Mouse (Mus musculus) lung, embryonic 14.5 days (tissue): ENCODE data around the gene Trim2. TPM values are rescaled to one million over a fixed set of nuclear protein-coding genes. Genes with fewer than 3 reads are reported as not detected.

ENCODE experiments used
- ATAC-seq: fragments of 200-750 bp; cut with Nextera tagmentation; 2 replicates; pipeline ENCODE4 v1.8.0; 2017; ENCODE audit warnings: mild to moderate bottlenecking, moderate TSS enrichment, moderate library complexity; ENCODE audit not compliant: insufficient read depth
- DNase-seq: peaks from one replicate; pipeline ENCODE4 v3.0.0-alpha.2; 2015
- H3K27ac ChIP-seq: fragments of 300-500 bp; sonication (generic); 2 replicates; pipeline ENCODE4 v1.5.1; 2014; ENCODE audit warnings: low read depth, mild to moderate bottlenecking, moderate library complexity
- H3K27me3 ChIP-seq: fragments of 300-500 bp; sonication (generic); 2 replicates; pipeline ENCODE4 v1.6.1; 2014; ENCODE audit warnings: low read length, control low read depth; ENCODE audit not compliant: insufficient read depth
- H3K36me3 ChIP-seq: fragments of 300-500 bp; sonication (generic); 2 replicates; pipeline ENCODE4 v1.6.1; 2014; ENCODE audit warnings: control low read depth; ENCODE audit not compliant: insufficient read depth
- H3K4me1 ChIP-seq: fragments of 300-500 bp; sonication (generic); 2 replicates; pipeline ENCODE4 v1.6.1; 2014; ENCODE audit warnings: antibody characterized with exemption, control low read depth; ENCODE audit not compliant: insufficient read depth
- H3K4me2 ChIP-seq: fragments of 300-500 bp; sonication (generic); 2 replicates; pipeline ENCODE4 v1.6.1; 2014; ENCODE audit warnings: mild to moderate bottlenecking
- H3K4me3 ChIP-seq: fragments of 300-500 bp; sonication (generic); 2 replicates; pipeline ENCODE4 v1.5.1; 2014; ENCODE audit warnings: low read depth, low read length
- H3K9ac ChIP-seq: fragments of 300-500 bp; sonication (generic); 2 replicates; pipeline ENCODE4 v1.6.1; 2014
- H3K9me3 ChIP-seq: fragments of 300-500 bp; sonication (generic); 2 replicates; pipeline ENCODE4 v1.6.1; 2016; ENCODE audit warnings: low read depth, low read length, control low read depth
- CTCF ChIP-seq: IDR thresholded peaks from 2 replicates; pipeline ENCODE4 v1.5.1; 2016; ENCODE audit warnings: antibody characterized with exemption, low read depth
- WGBS: fragments of 180-500 bp; shearing (Covaris S2); extraction: QIAGEN DNeasy Blood & Tissue Kit; methylation state at CpG from one replicate; pipeline ENCODE4 v1.1.7; 2014; 5-methylcytosine and 5-hydroxymethylcytosine counted together
- polyA plus RNA-seq: library from polyadenylated mRNA; unstranded; fragments of >200 nt; fragmentation: Nextera tagmentation; extraction: Ambion mirVana; gene quantifications from 2 replicates; pipeline ENCODE4 v1.2.1, GENCODE M21; 2014

Trim2 gene
- polyA plus RNA-seq, 1 experiment from 2014 or later = 27.0 TPM

DNA sequence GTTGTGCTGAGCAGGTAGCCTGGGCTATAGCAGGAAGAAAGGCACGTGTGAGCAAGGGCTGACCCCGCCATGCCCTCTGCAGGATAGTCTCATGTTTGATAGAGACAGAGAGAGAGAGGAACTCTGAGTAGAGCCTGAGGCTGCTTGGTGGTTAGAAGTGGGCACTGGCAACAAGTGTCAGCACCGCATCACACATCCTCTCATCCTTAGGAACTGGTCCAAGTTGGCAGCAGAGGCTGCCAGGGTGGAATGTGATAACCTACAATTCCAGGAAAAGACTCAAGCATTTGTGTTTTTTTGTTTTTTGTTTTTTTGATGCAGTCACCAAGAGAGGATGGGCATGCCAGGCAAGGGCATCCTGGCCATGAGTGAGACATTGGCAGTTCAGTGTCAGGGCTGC is 8.5 kb downstream of the Trim2 start:
- DNase-seq (no peak), ATAC-seq (no peak)
- H3K9me3 ChIP-seq = no peaks in the 10 kb centered on the region
- no peak overlapping the region for H3K9ac ChIP-seq
- H3K27ac ChIP-seq = no peak overlapping the region
- 0 out of 2 replicates have a peak, but pooled peaks cover under 1% of the 10 kb centered on the region for H3K27me3 ChIP-seq
- no peaks in the 10 kb centered on the region for H3K36me3 ChIP-seq
- no peak overlapping the region for H3K4me2 ChIP-seq
- no peak overlapping the region for H3K4me3 ChIP-seq
- H3K4me1 ChIP-seq = no peaks in the 10 kb centered on the region
- TF ChIP-seq CTCF = no peak
- WGBS = 53% methylated on average over 3 of the region's 3 CpGs

DNA sequence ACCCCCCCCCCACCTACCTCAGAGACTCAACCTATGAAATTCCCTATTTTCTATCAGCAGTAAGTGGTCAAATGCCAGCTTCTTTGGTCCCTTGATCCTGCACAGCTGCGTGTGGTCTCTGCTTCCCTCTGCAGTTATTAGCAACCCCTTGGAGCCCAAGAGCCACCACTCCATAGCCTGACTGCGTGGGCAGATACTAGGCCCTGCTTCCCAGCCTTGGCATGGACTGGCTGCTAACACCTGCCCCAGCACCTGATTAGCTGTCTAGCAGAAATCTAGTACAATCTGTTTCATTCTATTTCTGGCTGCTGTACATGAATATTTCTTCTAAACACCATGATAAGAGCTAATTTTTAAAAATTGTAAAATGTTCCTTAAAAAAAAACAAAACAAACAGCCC is 10.0 kb downstream of the Trim2 start:
- Histone ChIP-seq H3K36me3 (no peaks in the 10 kb centered on the region), H3K9ac (no peak overlapping the region), H3K27me3 (no peaks in the 10 kb centered on the region), H3K4me3 (no peak overlapping the region), H3K4me2 (no peak overlapping the region), H3K9me3 (no peaks in the 10 kb centered on the region), H3K27ac (no peak overlapping the region), H3K4me1 (no peaks in the 10 kb centered on the region)
- no peak for TF ChIP-seq CTCF
- 61% methylated on average over 2 of the region's 2 CpGs for WGBS
- ATAC-seq (no peak), DNase-seq (no peak)

DNA sequence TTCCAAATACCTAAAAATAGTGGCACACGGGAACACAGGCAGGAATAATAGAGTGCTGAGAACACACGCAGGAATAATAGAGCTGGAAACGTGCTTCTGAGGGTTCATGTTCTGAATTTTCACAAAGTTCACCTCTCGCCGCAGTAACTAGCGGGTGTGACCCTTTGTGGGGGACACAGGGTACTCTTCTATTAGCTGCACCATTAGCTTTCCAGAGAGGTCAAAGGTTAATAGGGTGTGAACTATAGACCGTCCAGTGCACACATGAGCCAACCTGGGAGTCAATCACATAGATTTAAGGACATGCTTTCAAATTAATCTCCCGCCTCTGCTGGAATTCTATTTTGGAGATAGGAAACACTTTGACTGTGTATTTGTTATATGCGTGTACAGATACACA is 11.9 kb downstream of the Trim2 start:
- H3K9ac ChIP-seq = no peak overlapping the region
- H3K36me3 ChIP-seq = no peaks in the 10 kb centered on the region
- no peaks in the 10 kb centered on the region for H3K9me3 ChIP-seq
- no peak overlapping the region for H3K4me3 ChIP-seq
- H3K27me3 ChIP-seq = no peaks in the 10 kb centered on the region
- 81% methylated on average over 9 of the region's 9 CpGs for WGBS
- ATAC-seq (no peak), DNase-seq (no peak)
- no peak for TF ChIP-seq CTCF
- H3K4me1 ChIP-seq = no peaks in the 10 kb centered on the region
- H3K4me2 ChIP-seq = no peak overlapping the region
- H3K27ac ChIP-seq = no peak overlapping the region

DNA sequence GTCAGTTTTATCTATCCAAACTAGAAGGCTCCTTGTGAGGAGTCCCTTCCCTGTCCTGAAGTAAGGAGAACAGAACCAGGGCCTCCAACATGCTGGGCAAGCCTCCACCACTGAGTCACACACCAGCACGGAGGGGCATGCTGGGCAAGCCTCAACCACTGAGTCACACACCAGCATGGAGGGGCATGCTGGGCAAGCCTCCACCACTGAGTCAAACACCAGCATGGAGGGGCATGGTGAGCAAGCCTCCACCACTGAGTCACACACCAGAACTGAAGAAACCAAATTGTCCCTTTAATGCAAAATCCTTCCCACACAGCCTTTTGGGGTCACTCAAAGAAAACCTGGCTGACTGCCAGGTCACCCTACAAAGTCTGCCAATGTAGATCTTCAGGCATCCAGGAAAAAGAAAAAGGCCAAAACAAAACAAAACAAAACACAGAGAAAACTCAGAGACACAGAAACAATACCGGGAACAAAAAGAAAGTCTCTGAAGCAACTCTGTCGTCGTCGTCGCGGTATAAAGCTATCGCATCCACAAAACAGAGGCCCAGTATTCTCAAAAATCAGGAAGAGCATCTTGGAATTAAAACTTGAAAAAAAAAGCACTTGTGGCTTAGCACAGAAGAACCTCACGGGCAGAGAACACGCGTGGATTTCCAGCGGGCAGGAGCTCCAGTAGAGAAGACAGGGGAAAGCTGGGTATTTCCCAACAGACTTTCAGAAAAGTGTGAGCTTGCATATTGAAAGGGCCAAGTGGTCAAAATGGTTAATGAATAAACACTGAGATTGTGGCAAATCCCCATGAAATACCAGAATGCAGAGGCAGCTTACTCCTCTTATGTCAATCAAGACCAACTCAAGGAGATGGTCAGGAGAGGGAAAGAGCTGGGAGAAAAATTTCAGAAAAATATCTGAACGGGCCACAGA is 12.7 kb downstream of the Trim2 start:
- WGBS = 76% methylated on average over 13 of the region's 13 CpGs
- no peak for TF ChIP-seq CTCF
- Histone ChIP-seq H3K9ac (no peak overlapping the region), H3K4me2 (no peak overlapping the region), H3K27ac (no peak overlapping the region), H3K4me1 (no peaks in the 10 kb centered on the region), H3K4me3 (no peak overlapping the region), H3K9me3 (no peaks in the 10 kb centered on the region), H3K36me3 (no peaks in the 10 kb centered on the region), H3K27me3 (no peaks in the 10 kb centered on the region)
- ATAC-seq (no peak), DNase-seq (peak; percentile 45)

DNA sequence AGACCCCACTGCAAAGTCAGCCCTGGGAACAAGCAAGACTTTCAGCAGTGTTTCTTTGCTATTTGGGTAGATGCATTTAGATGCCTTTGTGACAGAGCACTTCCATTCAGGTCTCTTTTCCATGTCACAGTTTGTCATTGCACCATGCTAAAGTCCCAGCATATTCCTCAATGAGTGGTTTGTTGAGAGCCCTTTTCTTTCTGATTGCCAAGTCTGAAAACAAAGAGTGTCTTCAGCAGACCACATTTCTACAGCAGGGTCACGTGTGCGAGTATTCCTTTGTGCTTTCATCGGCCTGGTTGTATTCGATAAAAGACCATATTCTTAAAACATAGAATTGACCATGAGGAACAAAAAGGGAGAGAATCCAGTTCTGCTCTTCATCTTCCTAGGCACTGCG is 14.4 kb downstream of the Trim2 start:
- no peak overlapping the region for H3K9ac ChIP-seq
- ATAC-seq = no peak
- no peaks in the 10 kb centered on the region for H3K36me3 ChIP-seq
- H3K27ac ChIP-seq = no peak overlapping the region
- no peak overlapping the region for H3K4me3 ChIP-seq
- H3K27me3 ChIP-seq = no peaks in the 10 kb centered on the region
- DNase-seq = no peak
- H3K4me1 ChIP-seq = no peaks in the 10 kb centered on the region
- H3K4me2 ChIP-seq = no peak overlapping the region
- WGBS = 83% methylated on average over 5 of the region's 5 CpGs
- TF ChIP-seq CTCF = no peak
- H3K9me3 ChIP-seq = no peaks in the 10 kb centered on the region

DNA sequence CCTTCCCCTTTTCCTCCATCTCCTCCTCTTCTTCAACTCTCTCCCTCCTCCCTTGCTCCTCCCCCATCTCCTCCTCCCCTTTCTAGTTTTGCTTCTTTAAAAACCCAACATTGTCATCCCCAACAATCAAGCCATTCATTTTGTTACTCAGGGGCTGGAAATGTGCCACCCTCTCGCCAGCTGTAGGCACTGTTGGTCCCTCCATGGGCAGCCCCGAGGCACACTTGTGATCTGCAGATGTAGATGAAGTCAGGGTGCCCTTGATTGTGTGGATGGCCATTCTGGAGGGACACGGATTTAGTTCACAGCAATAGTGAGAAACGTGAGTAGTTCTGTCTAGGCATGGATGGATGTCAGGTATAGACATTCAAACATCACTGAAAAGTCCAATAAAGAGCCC is 17.7 kb downstream of the Trim2 start:
- WGBS = 78% methylated on average over 4 of the region's 4 CpGs
- H3K4me3 ChIP-seq = no peak overlapping the region
- H3K9ac ChIP-seq = no peak overlapping the region
- no peaks in the 10 kb centered on the region for H3K4me1 ChIP-seq
- H3K4me2 ChIP-seq = no peak overlapping the region
- no peaks in the 10 kb centered on the region for H3K27me3 ChIP-seq
- DNase-seq = no peak
- H3K36me3 ChIP-seq = no peaks in the 10 kb centered on the region
- no peak for TF ChIP-seq CTCF
- H3K27ac ChIP-seq = no peak overlapping the region
- H3K9me3 ChIP-seq = no peaks in the 10 kb centered on the region
- ATAC-seq = no peak

DNA sequence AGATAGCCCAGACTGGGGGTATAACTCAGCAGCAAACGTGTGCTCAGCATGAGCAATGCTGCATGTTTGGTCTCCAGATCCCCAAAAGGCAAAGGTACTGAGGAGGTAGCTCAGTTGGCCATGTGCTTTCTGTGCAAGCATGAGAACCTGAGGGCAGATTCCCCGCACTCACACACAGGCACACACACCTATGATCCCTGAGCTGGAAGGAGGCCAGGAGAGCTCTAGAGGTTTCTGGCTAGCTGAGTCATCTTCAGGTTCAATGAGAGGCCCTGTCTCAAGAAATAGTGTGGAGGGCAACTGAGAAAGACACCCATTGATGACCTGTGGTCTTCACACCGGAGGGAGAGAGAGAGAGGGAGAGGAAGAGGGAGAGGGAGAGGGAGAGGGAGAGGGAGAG is 19.4 kb downstream of the Trim2 start:
- Histone ChIP-seq H3K9me3 (no peaks in the 10 kb centered on the region), H3K27ac (no peak overlapping the region), H3K4me3 (no peak overlapping the region), H3K36me3 (no peaks in the 10 kb centered on the region), H3K4me1 (peaks cover 7% of the 10 kb centered on the region; the same call in 1 of the 2 replicates), H3K27me3 (no peaks in the 10 kb centered on the region), H3K9ac (no peak overlapping the region), H3K4me2 (no peak overlapping the region)
- DNase-seq (no peak), ATAC-seq (no peak)
- TF ChIP-seq CTCF = no peak
- WGBS = 61% methylated on average over 3 of the region's 3 CpGs
